Mouse (Mus musculus): ENCODE data around the gene Pde3a. TPM values are rescaled to one million over a fixed set of nuclear protein-coding genes. Genes with fewer than 3 reads are reported as not detected.

Gene Pde3a
- polyA plus RNA-seq, 1 experiment from 2014 or later, result 6.3 TPM

GRCm38 (mm10) chr6:141372697-141373096 lies 123.6 kb downstream of the Pde3a start:
- Histone ChIP-seq H3K4me1 (no peaks in the 10 kb centered on the region), H3K27ac (no peak overlapping the region), H3K9me3 (no peaks in the 10 kb centered on the region), H3K4me2 (no peak overlapping the region), H3K36me3 (no peaks in the 10 kb centered on the region), H3K4me3 (no peak overlapping the region), H3K9ac (no peak overlapping the region), H3K27me3 (no peaks in the 10 kb centered on the region)
- 49% methylated on average over 2 of the region's 2 CpGs for WGBS
- ATAC-seq (ENCODE audit: insufficient number of reproducible peaks, insufficient read depth, low FRiP score, low TSS enrichment, low read depth), result no peak

GRCm38 (mm10) chr6:141374469-141375057 lies 125.5 kb downstream of the Pde3a start:
- H3K4me2 ChIP-seq, result no peak overlapping the region
- H3K27ac ChIP-seq, result no peak overlapping the region
- ATAC-seq (ENCODE audit: insufficient number of reproducible peaks, insufficient read depth, low FRiP score, low TSS enrichment, low read depth), result no peak
- no peaks in the 10 kb centered on the region for H3K36me3 ChIP-seq
- no peaks in the 10 kb centered on the region for H3K27me3 ChIP-seq
- H3K9me3 ChIP-seq, result no peaks in the 10 kb centered on the region
- WGBS, result 75% methylated on average over 2 of the region's 2 CpGs
- no peak overlapping the region for H3K9ac ChIP-seq
- 0 out of 2 replicates have a peak, but pooled peaks cover under 1% of the 10 kb centered on the region for H3K4me1 ChIP-seq
- no peak overlapping the region for H3K4me3 ChIP-seq

- H3K9me3 ChIP-seq, result no peaks in the 10 kb centered on the region
- H3K4me1 ChIP-seq, result peaks cover 6% of the 10 kb centered on the region; the same call in 1 of the 2 replicates
- ATAC-seq (ENCODE audit: insufficient number of reproducible peaks, insufficient read depth, low FRiP score, low TSS enrichment, low read depth), result no peak
- H3K4me3 ChIP-seq, result no peak overlapping the region
- no peak overlapping the region for H3K27ac ChIP-seq
- no peaks in the 10 kb centered on the region for H3K36me3 ChIP-seq
- no peak overlapping the region for H3K9ac ChIP-seq
- WGBS, result 75% methylated on average over 4 of the region's 4 CpGs
- H3K4me2 ChIP-seq, result no peak overlapping the region
- H3K27me3 ChIP-seq, result no peaks in the 10 kb centered on the region
Measured at GRCm38 (mm10) chr6:141375155-141375554, 126.1 kb downstream of the Pde3a start.

- H3K36me3 ChIP-seq, result no peaks in the 10 kb centered on the region
- 19% methylated on average over 12 of the region's 12 CpGs for WGBS
- peaks cover 33% of the 10 kb centered on the region for H3K4me1 ChIP-seq
- H3K4me3 ChIP-seq, result no peak overlapping the region
- no peaks in the 10 kb centered on the region for H3K9me3 ChIP-seq
- no peak for ATAC-seq (ENCODE audit: insufficient number of reproducible peaks, insufficient read depth, low FRiP score, low TSS enrichment, low read depth)
- H3K9ac ChIP-seq, result no peak overlapping the region
- peak overlapping the region; percentile 39; the same call in 1 of the 2 replicates for H3K27ac ChIP-seq
- no peaks in the 10 kb centered on the region for H3K27me3 ChIP-seq
- peak overlapping the region; percentile 50 for H3K4me2 ChIP-seq
Measured at GRCm38 (mm10) chr6:141380927-141381326, 131.9 kb downstream of the Pde3a start.

- no peaks in the 10 kb centered on the region for H3K9me3 ChIP-seq
- H3K9ac ChIP-seq, result no peak overlapping the region
- no peaks in the 10 kb centered on the region for H3K36me3 ChIP-seq
- 18% methylated on average over 8 of the region's 8 CpGs for WGBS
- H3K27me3 ChIP-seq, result no peaks in the 10 kb centered on the region
- 0 out of 2 replicates have a peak, but pooled peaks have one; percentile 67 for ATAC-seq (ENCODE audit: insufficient number of reproducible peaks, insufficient read depth, low FRiP score, low TSS enrichment, low read depth)
- peak overlapping the region; percentile 39 for H3K27ac ChIP-seq
- peak overlapping the region; percentile 50 for H3K4me2 ChIP-seq
- no peak overlapping the region for H3K4me3 ChIP-seq
- H3K4me1 ChIP-seq, result peaks cover 33% of the 10 kb centered on the region
Measured at GRCm38 (mm10) chr6:141381473-141381872, 132.4 kb downstream of the Pde3a start.

- no peak for ATAC-seq (ENCODE audit: insufficient number of reproducible peaks, insufficient read depth, low FRiP score, low TSS enrichment, low read depth)
- Histone ChIP-seq H3K4me1 (peaks cover 33% of the 10 kb centered on the region), H3K27me3 (no peaks in the 10 kb centered on the region), H3K9me3 (no peaks in the 10 kb centered on the region), H3K27ac (peak overlapping the region; percentile 39), H3K36me3 (no peaks in the 10 kb centered on the region), H3K4me3 (no peak overlapping the region), H3K4me2 (peak overlapping the region; percentile 50), H3K9ac (no peak overlapping the region)
- 61% methylated on average over 4 of the region's 4 CpGs for WGBS
Measured at GRCm38 (mm10) chr6:141381881-141382370, 132.9 kb downstream of the Pde3a start.

- H3K4me3 ChIP-seq, result no peak overlapping the region
- no peaks in the 10 kb centered on the region for H3K9me3 ChIP-seq
- H3K4me1 ChIP-seq, result peaks cover 4% of the 10 kb centered on the region; the same call in 1 of the 2 replicates
- WGBS, result 60% methylated on average over 5 of the region's 5 CpGs
- no peak overlapping the region for H3K4me2 ChIP-seq
- no peak overlapping the region for H3K27ac ChIP-seq
- no peak overlapping the region for H3K9ac ChIP-seq
- H3K36me3 ChIP-seq, result no peaks in the 10 kb centered on the region
- ATAC-seq (ENCODE audit: insufficient number of reproducible peaks, insufficient read depth, low FRiP score, low TSS enrichment, low read depth), result no peak
- no peaks in the 10 kb centered on the region for H3K27me3 ChIP-seq
Measured at GRCm38 (mm10) chr6:141388104-141388503, 139.0 kb downstream of the Pde3a start.

GRCm38 (mm10) chr6:141395926-141396325 lies 146.9 kb downstream of the Pde3a start:
- H3K4me1 ChIP-seq, result peaks cover 20% of the 10 kb centered on the region
- 63% methylated on average over 3 of the region's 3 CpGs for WGBS
- H3K36me3 ChIP-seq, result no peaks in the 10 kb centered on the region
- H3K4me3 ChIP-seq, result no peak overlapping the region
- H3K9me3 ChIP-seq, result no peaks in the 10 kb centered on the region
- no peak overlapping the region for H3K27ac ChIP-seq
- no peak overlapping the region for H3K4me2 ChIP-seq
- no peak overlapping the region for H3K9ac ChIP-seq
- no peaks in the 10 kb centered on the region for H3K27me3 ChIP-seq
- ATAC-seq (ENCODE audit: insufficient number of reproducible peaks, insufficient read depth, low FRiP score, low TSS enrichment, low read depth), result no peak

GRCm38 (mm10) chr6:141399411-141399810 lies 150.3 kb downstream of the Pde3a start:
- Histone ChIP-seq H3K4me1 (peaks cover 24% of the 10 kb centered on the region), H3K4me3 (no peak overlapping the region), H3K36me3 (no peaks in the 10 kb centered on the region), H3K4me2 (no peak overlapping the region), H3K27ac (no peak overlapping the region), H3K9me3 (no peaks in the 10 kb centered on the region), H3K9ac (no peak overlapping the region), H3K27me3 (no peaks in the 10 kb centered on the region)
- ATAC-seq (ENCODE audit: insufficient number of reproducible peaks, insufficient read depth, low FRiP score, low TSS enrichment, low read depth), result no peak
- 61% methylated on average over 4 of the region's 4 CpGs for WGBS

- Histone ChIP-seq H3K36me3 (no peaks in the 10 kb centered on the region), H3K4me1 (peaks cover 19% of the 10 kb centered on the region), H3K9me3 (no peaks in the 10 kb centered on the region), H3K27me3 (no peaks in the 10 kb centered on the region), H3K27ac (peak overlapping the region; percentile 28; the same call in 1 of the 2 replicates), H3K4me3 (no peak overlapping the region), H3K9ac (no peak overlapping the region), H3K4me2 (no peak overlapping the region)
- no peak for ATAC-seq (ENCODE audit: insufficient number of reproducible peaks, insufficient read depth, low FRiP score, low TSS enrichment, low read depth)
- 49% methylated on average over 2 of the region's 2 CpGs for WGBS
Measured at GRCm38 (mm10) chr6:141403943-141404342, 154.9 kb downstream of the Pde3a start.

- Histone ChIP-seq H3K4me1 (peaks cover 15% of the 10 kb centered on the region), H3K9me3 (no peaks in the 10 kb centered on the region), H3K4me2 (no peak overlapping the region), H3K27ac (no peak overlapping the region), H3K36me3 (no peaks in the 10 kb centered on the region), H3K27me3 (no peaks in the 10 kb centered on the region), H3K9ac (no peak overlapping the region), H3K4me3 (no peak overlapping the region)
- no peak for ATAC-seq (ENCODE audit: insufficient number of reproducible peaks, insufficient read depth, low FRiP score, low TSS enrichment, low read depth)
- 55% methylated on average over 7 of the region's 7 CpGs for WGBS
Measured at GRCm38 (mm10) chr6:141404649-141405048, 155.6 kb downstream of the Pde3a start.

GRCm38 (mm10) chr6:141405496-141405895 lies 156.4 kb downstream of the Pde3a start:
- Histone ChIP-seq H3K9ac (no peak overlapping the region), H3K36me3 (no peaks in the 10 kb centered on the region), H3K4me3 (no peak overlapping the region), H3K27me3 (no peaks in the 10 kb centered on the region), H3K27ac (no peak overlapping the region), H3K4me2 (no peak overlapping the region), H3K9me3 (no peaks in the 10 kb centered on the region), H3K4me1 (peaks cover 15% of the 10 kb centered on the region)
- no peak for ATAC-seq (ENCODE audit: insufficient number of reproducible peaks, insufficient read depth, low FRiP score, low TSS enrichment, low read depth)
- 30% methylated on average over 5 of the region's 5 CpGs for WGBS
